Comparison of ENCODE assay signal across 42 mouse cellular contexts in the genomic region with DNA sequence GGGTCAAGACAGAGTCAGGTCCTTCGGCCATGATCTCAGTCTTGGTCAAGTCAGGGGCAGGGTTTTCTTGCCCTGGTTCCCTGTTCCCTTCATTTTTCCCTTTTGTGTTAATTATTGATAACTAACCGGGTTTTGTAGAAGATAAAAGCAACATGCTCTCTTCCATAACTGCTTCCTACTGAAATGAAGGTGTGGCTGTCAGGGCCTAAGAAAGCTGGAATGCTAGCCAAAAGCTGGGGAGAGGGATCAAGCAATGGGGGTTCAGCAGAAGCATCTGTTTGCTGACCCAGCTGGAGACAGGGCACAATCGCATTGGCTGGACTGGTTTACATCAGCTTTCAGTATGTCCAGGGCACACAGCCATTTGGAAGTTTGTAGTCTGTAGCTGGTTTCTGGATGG. TPM values are rescaled to one million over a fixed set of nuclear protein-coding genes. Genes with fewer than 3 reads are reported as not detected.
"Had no signal": no experiment of that assay in that cellular context is flagged by ENCODE, and none has a peak within 500 bp of the region (broad histone marks: within the 10 kb centered on the region; RNA-seq: fewer than 3 reads in every experiment).

No protein-coding gene starts in this region.

- H3K27me3 ChIP-seq: heart, embryonic 12.5 days; hindbrain, embryonic 12.5 days; intestine, embryonic 15.5 days; limb, embryonic 13.5 days; limb, embryonic 15.5 days; liver, embryonic 12.5 days had no signal

- H3K4me3 ChIP-seq: heart, embryonic 10.5 days; heart, embryonic 12.5 days; hindbrain, embryonic 10.5 days; hindbrain, embryonic 12.5 days; intestine, embryonic 15.5 days; limb, embryonic 13.5 days; limb, embryonic 15.5 days; liver, embryonic 12.5 days had no signal

- DNase-seq: gastrocnemius, postnatal 14 days; heart, postnatal 10 days; heart, postnatal 4 days; kidney, adult 18-20 months; kidney, adult 8-10 months; kidney, postnatal 10 days; kidney, postnatal 25 days; kidney, postnatal 4 days; layer of hippocampus, adult 9-11 months; layer of hippocampus, postnatal 36 days; left cerebral cortex, postnatal 4 days had no signal

- H3K27ac ChIP-seq: heart, embryonic 10.5 days; hindbrain, embryonic 10.5 days; hindbrain, embryonic 12.5 days; hindbrain, embryonic 14.5 days; intestine, embryonic 15.5 days; limb, embryonic 13.5 days; limb, embryonic 15.5 days; liver, embryonic 12.5 days; liver, embryonic 14.5 days had no signal

- H3K9me3 ChIP-seq: heart, embryonic 10.5 days; hindbrain, embryonic 12.5 days; intestine, embryonic 15.5 days; limb, embryonic 15.5 days; liver, embryonic 12.5 days had no signal

- H3K4me1 ChIP-seq: heart, embryonic 10.5 days; heart, embryonic 12.5 days; hindbrain, embryonic 10.5 days; hindbrain, embryonic 12.5 days; intestine, embryonic 15.5 days; limb, embryonic 13.5 days; limb, embryonic 15.5 days; liver, embryonic 12.5 days had no signal

- H3K36me3 ChIP-seq: heart, embryonic 10.5 days; heart, embryonic 12.5 days; hindbrain, embryonic 10.5 days; hindbrain, embryonic 12.5 days; intestine, embryonic 15.5 days; limb, embryonic 13.5 days; limb, embryonic 15.5 days; liver, embryonic 12.5 days had no signal

- ATAC-seq: hindbrain, embryonic 16.5 days; inflammation-experienced regulatory T-cells, adult 6 months; intestine, embryonic 15.5 days; intestine, postnatal 0 days; liver, embryonic 12.5 days had no signal

- H3K9ac ChIP-seq: heart, embryonic 12.5 days; hindbrain, embryonic 12.5 days; hindbrain, embryonic 14.5 days; intestine, embryonic 15.5 days; limb, embryonic 13.5 days; limb, embryonic 15.5 days; liver, embryonic 12.5 days; liver, embryonic 14.5 days had no signal

- H3K4me2 ChIP-seq: heart, embryonic 12.5 days; hindbrain, embryonic 12.5 days; hindbrain, embryonic 14.5 days; intestine, embryonic 15.5 days; limb, embryonic 13.5 days; limb, embryonic 15.5 days; liver, embryonic 12.5 days had no signal

RNA-seq across cellular contexts. Expression of a gene that starts 22.5 kb away (rescaled TPM):
- total RNA-seq: gastrocnemius, adult 18-20 months; gastrocnemius, adult 8-10 months; gastrocnemius, postnatal 14 days; gastrocnemius, postnatal 4 days; granulocyte monocyte progenitor cell, adult 5-6 weeks; heart, adult 8-10 months; heart, postnatal 10 days; heart, postnatal 25 days; heart, postnatal 4 days; layer of hippocampus, adult 8-10 months; layer of hippocampus, postnatal 14 days; layer of hippocampus, postnatal 36 days; left cerebral cortex, adult 18-20 months; left cerebral cortex, adult 8-10 months; left cerebral cortex, postnatal 10 days; left cerebral cortex, postnatal 25 days; left cerebral cortex, postnatal 4 days; liver, adult 2 months had no signal
- polyA plus RNA-seq: heart, embryonic 10.5 days; heart, embryonic 12.5 days; heart, embryonic 14.5 days; heart, embryonic 16.5 days; hindbrain, embryonic 10.5 days; hindbrain, embryonic 12.5 days; hindbrain, embryonic 14.5 days; hindbrain, embryonic 16.5 days; inflammation-experienced regulatory T-cells, adult 6 months; intestine, embryonic 15.5 days; intestine, postnatal 0 days; kidney, embryonic 14.5 days; kidney, embryonic 16.5 days; limb, embryonic 11.5 days; limb, embryonic 13.5 days; limb, embryonic 15.5 days; liver, adult 2 months; liver, embryonic 12.5 days; liver, embryonic 14.5 days had no signal
